Mouse (Mus musculus): ENCODE data around the gene Pitpnm2. TPM values are rescaled to one million over a fixed set of nuclear protein-coding genes. Genes with fewer than 3 reads are reported as not detected.

The Pitpnm2 gene
- polyA plus RNA-seq, 1 experiment: 178 TPM

DNA sequence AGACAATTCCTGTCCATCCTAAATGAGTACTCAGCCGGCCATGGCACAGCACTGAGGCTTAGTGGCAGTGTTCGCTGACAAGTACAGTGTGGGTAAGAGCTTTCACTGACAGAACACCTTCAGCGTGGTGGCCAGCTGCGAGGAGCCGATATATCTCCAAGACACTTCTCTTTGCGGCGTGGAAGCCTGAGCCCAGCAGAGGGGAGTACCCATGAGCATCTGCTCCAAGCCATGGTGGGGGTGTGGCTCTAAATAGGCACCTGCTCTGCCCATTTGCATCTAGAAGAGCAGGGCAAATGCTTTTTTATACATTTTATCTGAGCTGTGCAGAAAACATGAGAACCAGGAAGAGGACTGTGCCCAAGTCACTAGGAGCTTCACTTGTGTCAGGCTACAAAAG lies 23.7 kb downstream of the Pitpnm2 start:
- no peak overlapping the region for H3K4me3 ChIP-seq (ENCODE audit: insufficient read depth, low read length)
- peaks cover 14% of the 10 kb centered on the region for H3K4me1 ChIP-seq (ENCODE audit: control insufficient read depth, insufficient read depth, low read length)
- 0 out of 2 replicates have a peak overlapping the region, but pooled peaks have one; percentile 33 for H3K27ac ChIP-seq (ENCODE audit: insufficient read depth, low read length)
- TF ChIP-seq POLR2A (IDR thresholded peaks at IDR 0.05; ENCODE audit: extremely low read depth, insufficient read depth, low read length): no peak
- TF ChIP-seq CTCF (IDR thresholded peaks at IDR 0.05; ENCODE audit: extremely low read depth, insufficient read depth, low read length): no peak

DNA sequence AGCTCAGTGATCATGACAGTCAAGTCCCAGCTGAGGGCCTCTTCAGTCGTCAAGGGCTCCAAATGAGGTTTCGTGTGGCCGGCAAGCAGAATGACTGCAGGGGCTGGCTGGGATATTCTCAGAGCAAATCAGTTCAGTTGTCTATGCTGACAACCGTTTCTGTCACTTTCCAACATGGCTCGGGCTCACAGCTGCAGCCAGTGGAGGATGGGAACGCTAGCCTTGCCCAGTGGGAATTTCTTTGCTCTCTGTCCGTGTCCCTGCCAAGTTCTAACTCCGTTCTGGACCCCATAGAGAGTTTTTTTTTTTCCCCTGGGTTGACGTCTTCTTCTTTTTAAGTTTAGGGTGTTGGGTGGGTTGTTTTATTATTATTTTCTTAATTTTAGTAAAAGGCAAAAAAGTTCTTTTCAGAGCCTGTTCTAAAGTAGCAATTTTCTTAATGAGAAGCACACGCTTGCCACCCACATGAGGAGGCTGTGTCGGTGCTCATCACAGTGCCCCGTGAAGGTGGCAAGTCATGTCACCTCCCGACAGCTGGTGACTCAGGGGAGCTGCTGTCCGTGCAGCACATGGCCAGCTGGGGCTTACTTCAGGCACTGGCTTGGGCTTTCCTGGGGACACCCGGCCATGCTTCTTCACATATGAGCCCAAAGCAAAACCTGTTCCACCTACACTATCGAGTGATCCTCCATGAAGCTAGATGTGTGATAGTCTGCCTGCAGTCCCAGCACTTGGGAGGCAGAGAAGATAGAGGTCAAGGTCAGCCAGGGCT lies 25.1 kb downstream of the Pitpnm2 start:
- Histone ChIP-seq H3K27ac (ENCODE audit: insufficient read depth, low read length) (peak overlapping the region; percentile 44), H3K4me3 (ENCODE audit: insufficient read depth, low read length) (no peak overlapping the region), H3K4me1 (ENCODE audit: control insufficient read depth, insufficient read depth, low read length) (peaks cover 23% of the 10 kb centered on the region)
- TF ChIP-seq POLR2A (IDR thresholded peaks at IDR 0.05; ENCODE audit: extremely low read depth, insufficient read depth, low read length): no peak
- TF ChIP-seq CTCF (IDR thresholded peaks at IDR 0.05; ENCODE audit: extremely low read depth, insufficient read depth, low read length): no peak

- H3K4me3 ChIP-seq (ENCODE audit: insufficient read depth, low read length): no peak overlapping the region
- TF ChIP-seq CTCF (IDR thresholded peaks at IDR 0.05; ENCODE audit: extremely low read depth, insufficient read depth, low read length): no peak
- TF ChIP-seq POLR2A (IDR thresholded peaks at IDR 0.05; ENCODE audit: extremely low read depth, insufficient read depth, low read length): no peak
- H3K27ac ChIP-seq (ENCODE audit: insufficient read depth, low read length): 0 out of 2 replicates have a peak overlapping the region, but pooled peaks have one; percentile 88
- H3K4me1 ChIP-seq (ENCODE audit: control insufficient read depth, insufficient read depth, low read length): peaks cover 30% of the 10 kb centered on the region
Measured at GRCm38 (mm10) chr5:124223574-124223973, 26.0 kb downstream of the Pitpnm2 start.

- peak overlapping the region; percentile 88 for H3K27ac ChIP-seq (ENCODE audit: insufficient read depth, low read length)
- no peak overlapping the region for H3K4me3 ChIP-seq (ENCODE audit: insufficient read depth, low read length)
- no peak for TF ChIP-seq POLR2A (IDR thresholded peaks at IDR 0.05; ENCODE audit: extremely low read depth, insufficient read depth, low read length)
- TF ChIP-seq CTCF (IDR thresholded peaks at IDR 0.05; ENCODE audit: extremely low read depth, insufficient read depth, low read length): no peak
- peaks cover 35% of the 10 kb centered on the region for H3K4me1 ChIP-seq (ENCODE audit: control insufficient read depth, insufficient read depth, low read length)
Measured at GRCm38 (mm10) chr5:124222696-124223095, 26.9 kb downstream of the Pitpnm2 start.

DNA sequence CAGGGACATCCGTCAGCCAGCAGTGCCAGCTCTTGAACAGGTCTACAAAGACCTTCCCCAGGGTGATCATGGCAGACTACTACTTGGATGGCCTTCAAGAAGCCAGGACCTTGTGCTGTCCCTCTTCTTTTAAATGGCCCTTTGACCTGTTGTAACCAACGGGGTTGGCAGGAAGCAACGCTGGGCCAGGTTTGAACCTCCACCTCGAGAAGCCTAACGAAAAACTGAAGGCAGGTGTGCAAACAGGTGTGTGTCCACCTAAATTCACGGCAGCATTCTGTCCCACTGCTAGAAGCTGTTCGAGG lies 27.9 kb downstream of the Pitpnm2 start:
- Histone ChIP-seq H3K4me1 (ENCODE audit: control insufficient read depth, insufficient read depth, low read length) (peaks cover 37% of the 10 kb centered on the region), H3K27ac (ENCODE audit: insufficient read depth, low read length) (peak overlapping the region; percentile 88), H3K4me3 (ENCODE audit: insufficient read depth, low read length) (no peak overlapping the region)
- no peak for TF ChIP-seq POLR2A (IDR thresholded peaks at IDR 0.05; ENCODE audit: extremely low read depth, insufficient read depth, low read length)

DNA sequence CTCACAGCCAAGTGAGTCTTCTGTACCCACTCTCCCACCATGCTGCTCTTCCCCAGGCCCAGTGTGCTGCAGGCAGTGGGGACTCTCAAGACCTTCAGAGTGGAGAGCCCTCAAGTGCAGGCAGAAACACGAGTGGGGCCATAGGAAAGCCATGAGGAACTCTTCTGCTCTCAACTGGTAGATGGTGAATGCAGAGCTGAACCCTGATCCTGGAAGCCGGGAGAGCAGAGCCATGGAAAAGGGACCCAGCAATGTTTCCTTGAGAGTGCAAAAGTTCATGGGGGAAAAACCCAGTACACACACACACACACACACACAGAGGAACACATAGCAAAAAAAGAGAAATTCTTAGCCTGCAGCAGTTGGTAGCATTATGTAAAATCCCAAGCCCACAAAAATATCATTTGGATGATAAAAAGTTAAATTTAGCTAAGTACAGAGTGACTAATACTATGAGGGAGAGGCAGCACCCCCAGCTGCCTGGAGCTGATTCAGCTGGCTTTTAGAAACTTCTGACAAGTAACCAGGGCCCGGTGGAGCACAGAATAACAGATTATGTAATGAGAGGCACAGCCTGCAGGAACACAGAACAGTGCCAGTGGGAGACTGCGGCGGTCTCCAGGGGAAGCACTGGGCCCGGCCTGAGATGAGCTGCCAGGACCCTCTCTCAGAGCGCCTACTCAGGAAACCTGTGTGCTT lies 28.4 kb downstream of the Pitpnm2 start:
- peaks cover 35% of the 10 kb centered on the region for H3K4me1 ChIP-seq (ENCODE audit: control insufficient read depth, insufficient read depth, low read length)
- TF ChIP-seq POLR2A (IDR thresholded peaks at IDR 0.05; ENCODE audit: extremely low read depth, insufficient read depth, low read length) (peak; percentile 58; the same call in 1 of the 2 replicates), CTCF (IDR thresholded peaks at IDR 0.05; ENCODE audit: extremely low read depth, insufficient read depth, low read length) (no peak)
- no peak overlapping the region for H3K4me3 ChIP-seq (ENCODE audit: insufficient read depth, low read length)
- peak overlapping the region; percentile 97 for H3K27ac ChIP-seq (ENCODE audit: insufficient read depth, low read length)

GRCm38 (mm10) chr5:124220551-124220950 lies 29.0 kb downstream of the Pitpnm2 start:
- Histone ChIP-seq H3K4me3 (ENCODE audit: insufficient read depth, low read length) (no peak overlapping the region), H3K27ac (ENCODE audit: insufficient read depth, low read length) (peak overlapping the region; percentile 97), H3K4me1 (ENCODE audit: control insufficient read depth, insufficient read depth, low read length) (peaks cover 35% of the 10 kb centered on the region)
- TF ChIP-seq POLR2A (IDR thresholded peaks at IDR 0.05; ENCODE audit: extremely low read depth, insufficient read depth, low read length) (no peak), CTCF (IDR thresholded peaks at IDR 0.05; ENCODE audit: extremely low read depth, insufficient read depth, low read length) (no peak)

GRCm38 (mm10) chr5:124219431-124219830 lies 30.1 kb downstream of the Pitpnm2 start:
- no peak overlapping the region for H3K4me3 ChIP-seq (ENCODE audit: insufficient read depth, low read length)
- no peak for TF ChIP-seq POLR2A (IDR thresholded peaks at IDR 0.05; ENCODE audit: extremely low read depth, insufficient read depth, low read length)
- peak overlapping the region; percentile 47 for H3K27ac ChIP-seq (ENCODE audit: insufficient read depth, low read length)
- H3K4me1 ChIP-seq (ENCODE audit: control insufficient read depth, insufficient read depth, low read length): peaks cover 37% of the 10 kb centered on the region

DNA sequence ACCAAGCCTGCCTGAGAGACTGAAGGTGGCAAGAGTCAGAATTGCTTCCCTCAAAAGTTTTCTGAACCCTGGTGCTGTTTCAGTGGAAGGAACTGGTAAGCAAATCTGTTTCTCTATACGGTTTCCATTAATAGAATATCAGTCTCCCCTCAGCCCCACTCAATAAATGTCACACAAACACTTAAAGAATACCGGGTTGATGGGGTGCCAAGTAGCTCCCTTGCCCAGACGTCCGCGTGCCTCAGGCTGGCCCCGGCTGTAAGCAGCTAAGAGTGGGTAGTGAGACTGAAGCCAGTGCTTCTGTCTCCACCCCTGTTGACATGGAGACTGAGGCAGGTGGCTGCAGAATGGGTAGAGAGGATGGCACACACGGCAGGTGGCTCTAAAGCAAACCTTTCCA lies 30.6 kb downstream of the Pitpnm2 start:
- Histone ChIP-seq H3K4me3 (ENCODE audit: insufficient read depth, low read length) (no peak overlapping the region), H3K4me1 (ENCODE audit: control insufficient read depth, insufficient read depth, low read length) (peaks cover 37% of the 10 kb centered on the region), H3K27ac (ENCODE audit: insufficient read depth, low read length) (peak overlapping the region; percentile 47)
- TF ChIP-seq CTCF (IDR thresholded peaks at IDR 0.05; ENCODE audit: extremely low read depth, insufficient read depth, low read length) (no peak), POLR2A (IDR thresholded peaks at IDR 0.05; ENCODE audit: extremely low read depth, insufficient read depth, low read length) (no peak)

All from cortical plate, adult 2 months (tissue).